Mouse (Mus musculus) left cerebral cortex, postnatal 14 days (tissue): Measurements from ENCODE around the gene Lin37. TPM values are rescaled to one million over a fixed set of nuclear protein-coding genes. Genes with fewer than 3 reads are reported as not detected.

Experiments
- DNase-seq, 2 experiments: peaks; one replicate each; pipeline ENCODE4 v3.0.0; 2021 to 2022; ENCODE audit warnings: low spot score in 2 of 2, mixed read lengths in 1 of 2
- intact Hi-C: fragments of 180-260 bp; cut with DNase I; formaldehyde crosslinking; loops from one replicate; pipeline ENCODE4 v1.15.1; 2025
- total RNA-seq, 2 experiments: library from RNA; stranded (reverse); gene quantifications; 2 replicates each; pipeline ENCODE4 v1.2.3; 2021

The Lin37 gene
- total RNA-seq, 2 experiments from 2014 or later, result 37.5 to 39.0 TPM

DNA sequence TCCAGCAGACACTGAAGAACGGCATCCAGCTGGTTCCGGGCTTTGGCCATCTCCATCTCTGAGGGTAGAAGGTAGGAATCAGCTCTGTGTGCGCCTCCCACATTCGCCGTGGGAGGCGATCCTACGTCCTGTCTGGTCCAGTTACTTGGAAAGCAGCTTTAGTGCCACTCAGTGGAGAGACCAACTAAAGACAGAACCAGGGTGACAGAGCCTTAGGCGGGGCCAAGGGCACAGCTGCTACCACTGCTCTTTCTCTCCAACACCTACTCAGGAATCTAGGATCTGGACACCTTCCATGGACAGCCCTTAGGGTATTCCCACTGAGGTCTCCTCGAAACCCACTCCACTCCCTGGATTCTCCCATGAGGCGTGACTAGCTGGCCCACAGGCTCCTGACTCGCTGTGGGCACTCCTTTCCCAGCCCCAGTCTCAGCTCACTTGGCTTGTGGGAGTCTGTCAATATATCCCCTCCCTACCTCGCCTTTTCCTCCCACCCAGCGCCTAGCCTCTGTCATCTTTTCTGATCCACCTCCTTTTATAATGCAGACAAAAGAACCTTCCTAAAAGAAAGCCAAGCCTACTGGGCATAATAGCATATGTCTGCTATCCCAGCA lies 1.6 kb downstream of the Lin37 start:
- intact Hi-C loops, result no loop called here

DNA sequence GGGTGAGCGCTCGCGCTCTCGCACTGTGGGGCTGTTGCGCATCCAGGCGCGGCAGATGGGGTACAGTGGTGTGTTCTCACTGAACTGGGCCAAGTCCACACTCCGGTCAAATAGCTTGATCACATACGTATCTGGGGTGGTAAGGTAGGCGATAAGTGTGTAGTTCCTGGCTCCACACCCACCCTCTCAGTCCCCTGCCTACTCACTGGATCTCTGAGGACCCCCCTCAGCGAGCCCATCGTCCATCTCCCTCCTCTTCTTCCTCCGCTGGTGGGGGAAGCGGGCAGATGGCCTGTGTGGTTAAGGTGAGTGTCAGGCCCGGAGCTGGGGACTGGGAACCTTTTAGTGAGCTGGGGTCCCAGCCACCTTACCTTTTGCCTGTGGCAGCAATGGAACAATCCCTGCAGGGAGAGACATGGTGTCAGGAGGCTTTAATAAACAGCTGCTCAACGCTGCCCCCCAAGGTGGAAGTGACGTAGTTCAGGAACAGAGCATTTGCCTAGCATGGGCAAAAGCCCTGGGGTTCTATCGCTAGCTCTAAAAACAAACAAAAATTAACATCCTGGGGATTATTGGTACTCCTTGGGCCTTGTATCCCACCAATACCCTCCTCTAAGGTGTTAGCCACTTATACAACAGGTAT lies 2.6 kb downstream of the Lin37 start:
- intact Hi-C loops, result no loop called here
- DNase-seq, result no peak

More for the DNA sequence above, 1.6 kb downstream of the Lin37 start:
- DNase-seq, result no peak

DNA sequence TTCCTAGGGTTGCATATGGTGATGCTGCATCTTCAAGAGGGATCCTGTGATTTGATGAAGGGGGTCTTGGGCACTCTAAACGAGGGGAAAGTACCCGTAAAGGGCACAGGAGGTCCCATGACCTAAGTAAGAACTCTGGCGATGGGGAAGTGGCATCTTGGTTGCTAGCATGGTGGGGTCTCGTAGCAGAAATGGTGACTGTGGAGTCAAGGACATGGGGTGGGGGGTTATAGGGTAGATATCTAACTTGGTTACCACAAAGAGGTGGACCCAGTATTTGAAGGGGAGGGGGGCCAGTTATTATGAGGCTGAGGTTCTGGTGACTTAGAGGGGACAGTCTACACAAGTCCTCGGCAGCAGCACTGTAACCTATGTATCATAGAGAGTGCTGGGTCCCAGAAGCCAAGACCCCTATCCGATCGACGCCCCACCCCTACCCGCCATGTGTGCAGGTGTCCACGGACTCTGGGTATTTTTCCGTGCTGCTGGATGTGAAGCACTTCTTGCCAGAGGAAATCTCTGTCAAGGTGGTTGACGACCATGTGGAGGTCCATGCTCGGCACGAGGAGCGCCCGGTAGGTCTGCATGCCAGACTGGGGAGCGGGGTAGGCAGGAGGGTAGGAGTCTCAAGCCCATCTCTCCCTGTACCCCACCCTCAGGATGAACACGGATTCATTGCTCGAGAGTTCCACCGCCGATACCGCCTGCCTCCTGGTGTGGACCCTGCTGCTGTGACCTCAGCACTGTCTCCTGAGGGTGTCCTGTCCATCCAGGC lies 5.6 kb downstream of the Lin37 start:
- no peak for DNase-seq
- intact Hi-C loops, result loop anchor here (5.0 kb wide), 1 partner anchor 62 kb away; the partner anchor contains the start of gene Prodh2

DNA sequence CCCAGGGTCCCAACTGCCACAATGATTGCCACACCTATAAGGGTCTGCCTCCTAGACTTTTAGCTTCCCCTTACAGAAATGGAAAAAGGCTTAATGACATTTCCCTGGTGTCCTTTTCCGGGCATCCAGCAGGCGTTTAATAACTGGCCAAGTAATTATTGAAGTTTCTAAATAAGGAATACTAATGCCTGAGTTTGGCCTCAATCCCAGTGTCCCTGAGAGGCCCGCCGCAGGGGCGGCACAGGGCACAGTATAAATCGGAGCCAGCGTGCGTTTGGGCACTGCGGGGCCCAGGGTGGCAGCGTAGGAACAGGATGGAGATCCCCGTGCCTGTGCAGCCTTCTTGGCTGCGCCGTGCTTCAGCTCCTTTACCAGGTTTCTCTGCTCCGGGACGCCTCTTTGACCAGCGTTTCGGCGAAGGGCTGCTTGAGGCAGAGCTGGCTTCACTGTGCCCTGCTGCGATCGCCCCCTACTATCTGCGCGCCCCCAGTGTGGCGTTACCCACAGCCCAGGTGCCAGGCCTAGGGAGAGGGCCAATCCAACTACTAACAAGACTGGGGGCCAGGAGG lies 6.5 kb downstream of the Lin37 start:
- intact Hi-C loops, result loop anchor here (5.0 kb wide), 1 partner anchor 61 kb away; the partner anchor contains the start of gene Prodh2
- DNase-seq, result no peak

DNA sequence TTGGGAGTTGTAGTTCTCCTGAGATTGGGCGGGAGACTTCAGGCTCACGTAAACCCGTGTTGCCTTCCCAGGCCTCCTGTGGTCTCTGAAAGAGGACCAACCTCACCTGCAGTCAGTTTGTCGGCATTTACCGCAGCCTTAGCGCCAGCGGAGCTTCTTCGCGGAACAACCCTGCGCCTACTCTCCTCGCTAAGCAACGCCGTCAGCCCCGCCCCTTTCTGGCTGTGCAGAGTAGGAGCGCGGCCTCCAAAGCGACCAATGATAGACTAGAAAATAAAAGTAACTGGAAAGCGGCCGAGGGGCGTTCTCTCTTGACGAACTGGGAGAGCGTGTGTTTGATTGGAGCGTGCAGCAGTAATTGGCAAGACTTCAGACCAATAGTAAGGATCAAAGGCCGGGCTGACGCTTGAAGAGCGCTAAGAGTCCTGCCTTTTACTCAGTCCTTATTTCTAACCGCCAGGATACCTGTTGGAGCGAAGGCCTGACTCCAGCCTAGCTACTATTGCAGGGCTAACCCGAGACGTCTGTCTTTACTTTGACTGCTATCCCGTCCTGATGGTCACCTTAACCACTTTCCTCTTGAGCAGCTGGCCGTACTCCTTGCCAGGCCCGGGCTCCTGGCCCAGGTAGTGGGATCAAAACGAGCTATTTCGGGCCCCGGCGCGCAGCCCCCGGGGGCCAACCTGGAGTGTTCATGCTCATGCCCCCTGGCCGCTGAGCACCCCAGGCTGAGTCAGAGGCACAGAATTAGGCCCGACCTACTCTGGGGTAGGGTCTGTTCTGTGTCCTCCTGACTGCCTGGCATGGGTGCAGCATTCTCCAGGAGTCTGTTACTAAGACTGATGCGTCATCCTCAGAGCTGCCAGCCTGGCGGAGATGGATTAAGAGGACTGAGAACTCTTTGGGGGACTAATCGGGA lies 7.3 kb downstream of the Lin37 start, which contains the start of the genes Hspb6 and Proser3:
TSS of gene Hspb6 (plus strand) at position 77 of the 919 bp plus-strand sequence.
TSS of gene Proser3 (minus strand) at position 198 of the 919 bp plus-strand sequence.
- intact Hi-C loops, result loop anchor here (5.0 kb wide), 1 partner anchor 60 kb away; the partner anchor contains the start of gene Prodh2

DNA sequence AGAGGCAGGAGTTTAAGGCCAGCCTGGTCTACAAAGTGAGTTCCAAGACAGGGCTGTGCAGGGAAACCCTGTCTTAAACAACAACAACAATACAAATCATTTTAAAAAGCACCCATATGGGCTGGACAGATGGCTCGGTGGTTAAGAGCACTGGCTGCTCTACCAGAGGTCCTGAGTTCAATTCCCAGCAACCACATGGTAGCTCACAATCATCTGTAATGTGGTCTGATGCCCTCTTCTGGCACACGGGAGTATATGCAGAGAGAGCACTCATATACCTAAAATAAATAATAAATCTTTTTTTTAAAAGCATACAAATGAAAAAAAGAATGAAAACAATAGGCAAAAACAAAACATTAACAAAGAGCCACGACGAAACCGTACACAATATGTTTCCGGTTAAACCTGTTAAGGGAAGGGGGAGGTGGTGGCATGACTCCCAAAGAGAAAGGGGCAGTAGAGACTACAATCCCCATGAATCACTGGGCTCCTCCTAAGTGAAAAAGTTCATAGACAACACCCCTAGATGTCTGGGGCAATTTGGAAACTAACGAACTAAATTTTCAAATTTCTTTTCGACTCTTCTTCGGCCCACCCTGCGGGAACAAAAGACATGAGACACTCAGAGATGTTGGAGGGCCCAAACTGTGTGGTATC lies 8.1 kb downstream of the Lin37 start:
- DNase-seq, result no peak
- intact Hi-C loops, result loop anchor here (5.0 kb wide), 1 partner anchor 59 kb away; the partner anchor contains the start of gene Prodh2

More for the DNA sequence above, 7.3 kb downstream of the Lin37 start, which contains the start of the genes Hspb6 and Proser3:
- DNase-seq, result peak; percentile 97 to 99

DNA sequence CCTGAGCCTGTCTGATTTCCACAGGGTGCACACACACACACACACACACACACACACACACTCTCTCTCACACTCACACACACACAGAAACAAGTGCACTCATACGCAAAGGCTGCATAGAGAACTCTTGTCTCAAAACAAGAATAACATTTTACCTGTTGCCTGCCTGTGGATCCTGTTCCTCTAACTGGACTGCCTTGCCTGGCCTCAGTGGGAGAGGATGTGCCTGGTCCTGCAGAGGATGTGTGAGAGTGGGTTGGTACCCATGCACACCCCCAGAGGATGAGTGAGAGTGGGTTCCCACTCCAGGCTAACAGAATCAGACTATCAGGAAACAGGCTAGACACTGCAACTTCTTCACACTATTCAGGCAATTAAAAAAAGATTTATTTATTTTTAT lies 9.0 kb downstream of the Lin37 start:
- intact Hi-C loops, result loop anchor here (5.0 kb wide), 1 partner anchor 58 kb away; the partner anchor contains the start of gene Prodh2
- no peak for DNase-seq

DNA sequence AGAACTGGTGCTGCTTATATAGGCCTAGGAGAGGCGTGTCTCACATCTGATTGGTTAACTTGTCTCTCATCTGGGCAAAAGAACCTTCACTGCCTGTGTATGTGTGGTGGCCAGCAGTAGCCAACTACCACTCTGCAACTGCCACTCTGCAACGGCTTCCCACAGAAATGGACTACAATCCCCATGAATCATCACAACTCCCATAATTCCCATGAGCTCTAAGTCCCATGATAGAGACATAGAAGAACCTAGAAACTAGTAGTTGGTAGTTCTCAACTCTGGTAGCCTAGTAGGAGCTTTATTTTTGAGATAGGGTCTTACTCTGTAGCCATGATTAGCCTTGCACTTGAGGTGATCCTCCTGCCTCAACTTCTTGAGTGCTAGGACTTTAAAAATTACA lies 9.8 kb downstream of the Lin37 start:
- DNase-seq, result no peak
- intact Hi-C loops, result loop anchor here (5.0 kb wide), 1 partner anchor 58 kb away; the partner anchor contains the start of gene Prodh2

DNA sequence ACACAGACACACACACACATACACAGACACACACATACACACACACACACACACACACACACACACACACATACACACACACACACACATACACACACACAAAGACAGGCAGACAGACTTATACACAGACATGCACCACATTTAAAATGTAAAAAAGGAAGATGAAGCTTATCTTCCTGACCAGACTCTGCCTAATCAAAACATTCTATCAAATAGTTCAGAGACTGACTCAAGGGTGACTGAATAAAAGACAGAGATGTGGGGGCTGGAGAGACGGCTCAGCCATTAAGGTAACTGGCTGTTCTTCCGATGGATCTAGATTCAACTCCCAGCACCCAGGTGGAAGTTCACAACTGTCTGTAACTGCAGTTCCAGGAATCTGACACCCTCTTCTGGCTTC lies 15.3 kb downstream of the Lin37 start:
- intact Hi-C loops, result no loop called here
- no peak for DNase-seq

DNA sequence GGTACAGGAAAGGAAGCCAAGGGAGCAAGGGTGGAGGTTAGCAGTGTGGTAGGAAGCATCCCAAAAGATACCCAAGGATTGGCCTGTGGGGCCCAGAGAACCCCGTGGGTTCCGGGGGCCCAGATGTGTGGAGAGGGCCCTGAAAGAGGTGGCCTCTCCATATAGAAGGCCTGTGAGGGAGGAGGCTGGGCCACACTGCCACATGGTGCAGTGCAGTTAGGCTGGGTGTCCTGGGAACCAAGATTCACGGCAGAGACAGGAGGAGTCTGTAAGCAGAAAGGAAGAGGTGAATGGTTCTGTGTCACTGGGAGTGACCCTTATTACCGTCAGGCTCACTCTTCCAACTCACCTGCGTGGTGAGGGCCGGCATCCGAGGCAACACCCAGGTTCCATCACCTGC lies 19.1 kb downstream of the Lin37 start:
- no peak for DNase-seq
- intact Hi-C loops, result no loop called here

DNA sequence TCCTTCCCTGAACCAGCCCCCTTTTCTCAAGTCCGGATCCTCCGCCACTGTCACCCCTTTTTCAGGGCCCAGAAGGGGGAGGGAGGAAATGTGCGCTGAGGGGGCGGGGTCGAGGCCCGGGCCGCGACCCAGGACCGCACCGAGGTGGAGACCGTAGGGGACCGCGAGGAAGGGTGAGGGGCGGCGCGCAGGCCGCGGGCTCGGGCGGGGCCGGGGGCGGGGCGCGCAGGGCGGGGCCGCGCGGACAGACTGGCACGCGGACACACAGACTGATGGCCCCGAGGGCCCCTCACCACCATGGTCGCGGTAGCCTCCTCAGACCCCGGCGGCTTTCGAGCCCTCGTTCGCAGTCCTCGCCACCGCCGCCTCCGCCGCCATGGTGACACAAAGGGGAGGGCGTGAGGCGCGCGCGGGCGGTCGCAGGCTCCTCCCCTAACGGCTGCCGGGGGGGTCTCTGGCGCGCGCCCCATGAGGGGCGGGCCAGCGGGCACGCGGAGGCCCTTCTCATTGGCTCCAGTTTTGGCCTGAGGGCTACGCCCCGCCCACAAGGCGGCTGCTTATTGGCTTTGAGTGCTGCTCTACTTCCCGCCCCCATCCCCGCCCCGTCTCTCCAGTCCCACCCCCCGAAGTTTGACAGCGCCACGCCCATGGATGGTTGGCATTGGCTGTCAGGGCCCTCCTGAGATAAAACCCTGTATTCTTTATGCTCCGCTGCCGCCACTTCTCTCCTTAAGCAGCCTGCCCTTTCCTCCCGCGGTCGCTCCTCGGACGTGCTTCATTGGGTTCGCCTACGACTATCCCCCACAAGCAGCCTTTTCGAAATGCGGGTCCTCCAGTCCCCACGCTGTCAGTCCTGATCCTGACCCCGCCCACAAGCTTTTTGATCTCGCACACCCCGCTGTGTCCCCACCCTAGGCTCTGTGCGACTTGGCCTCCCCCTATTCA lies 24.7 kb downstream of the Lin37 start, which contains the start of gene Arhgap33:
TSS of gene Arhgap33 (minus strand) at position 428 of the 945 bp plus-strand sequence.
- intact Hi-C loops, result no loop called here
- DNase-seq, result peak; percentile 97 to 98

DNA sequence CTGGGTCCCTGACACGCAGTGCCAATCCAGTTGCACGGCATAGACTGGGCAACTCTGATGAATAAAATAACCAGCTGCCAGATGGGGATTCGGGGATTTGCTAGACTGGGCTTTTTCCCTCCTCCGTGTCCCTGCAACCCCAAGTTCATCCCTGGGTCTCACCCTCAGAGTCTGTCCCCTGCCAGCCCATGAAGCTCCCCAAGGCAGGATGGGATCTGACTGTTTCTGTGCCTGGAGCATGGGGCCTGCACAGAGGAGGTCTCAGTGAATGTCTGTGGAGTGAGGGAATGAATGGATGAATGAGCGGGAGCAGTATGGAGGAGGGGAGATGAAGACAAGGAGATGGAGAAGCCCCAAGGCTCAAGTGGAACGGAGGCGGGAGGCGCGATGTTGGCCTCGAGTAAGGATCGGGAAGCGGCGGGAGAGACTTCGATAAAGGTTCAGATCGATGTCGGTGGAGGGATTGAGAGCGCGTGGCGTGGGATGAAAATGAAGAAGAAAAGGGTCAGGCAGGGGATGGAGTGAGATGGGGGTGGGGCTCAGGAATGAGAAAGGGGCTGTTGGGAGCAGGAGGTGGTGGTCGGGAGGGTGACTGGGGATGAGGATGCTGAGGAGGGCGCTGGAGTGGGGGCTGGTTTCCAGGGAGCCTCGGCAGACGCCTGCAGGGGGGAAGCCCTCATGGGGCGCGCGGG lies 25.6 kb downstream of the Lin37 start:
- DNase-seq, result peak in 1 of 2 experiments; percentile 50
- intact Hi-C loops, result no loop called here

DNA sequence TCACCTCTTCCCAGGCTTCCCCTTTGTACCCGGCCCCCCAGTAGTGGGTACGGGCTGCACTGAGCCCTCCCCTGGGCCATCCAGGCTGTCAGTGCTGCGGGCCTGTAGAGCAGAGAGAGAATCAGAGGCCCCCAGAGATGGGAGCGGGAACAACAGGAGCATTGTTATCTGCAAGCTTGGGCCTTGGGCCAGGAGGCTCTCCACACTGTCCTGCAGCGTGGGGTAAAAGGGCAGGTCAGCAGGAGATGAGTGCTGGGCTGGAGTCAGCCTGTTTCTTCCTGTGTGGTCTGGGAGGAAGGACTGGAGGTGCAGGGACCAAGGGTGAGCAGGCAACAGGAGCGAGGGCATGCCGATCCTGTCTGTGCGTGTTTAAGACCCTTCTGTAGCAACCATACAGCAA lies 26.7 kb downstream of the Lin37 start:
- intact Hi-C loops, result no loop called here
- DNase-seq, result no peak

DNA sequence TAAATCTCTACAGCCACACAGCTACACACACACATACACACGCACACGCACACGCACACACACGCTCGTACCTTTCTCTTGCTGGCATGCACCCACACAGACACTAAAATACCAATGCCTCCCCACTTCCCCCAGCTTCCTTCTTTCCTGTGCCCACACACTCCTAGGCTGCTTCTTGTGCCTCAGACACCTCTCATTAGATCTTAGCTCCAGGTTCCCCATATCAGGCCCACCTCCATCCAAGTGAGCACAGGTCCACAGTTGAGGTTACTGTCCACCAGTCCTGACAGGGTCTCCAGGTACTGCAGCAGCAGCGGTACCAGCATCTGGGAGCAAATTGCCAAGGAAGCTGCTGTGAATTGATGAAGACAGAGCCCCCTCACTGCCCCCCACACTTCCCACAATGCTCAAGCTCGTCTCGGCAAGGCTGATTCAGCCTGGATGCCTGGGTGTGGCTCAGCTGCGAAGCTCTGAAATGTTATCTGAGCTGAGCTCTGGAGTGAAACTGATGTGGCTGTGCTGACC lies 28.3 kb downstream of the Lin37 start:
- intact Hi-C loops, result no loop called here

DNA sequence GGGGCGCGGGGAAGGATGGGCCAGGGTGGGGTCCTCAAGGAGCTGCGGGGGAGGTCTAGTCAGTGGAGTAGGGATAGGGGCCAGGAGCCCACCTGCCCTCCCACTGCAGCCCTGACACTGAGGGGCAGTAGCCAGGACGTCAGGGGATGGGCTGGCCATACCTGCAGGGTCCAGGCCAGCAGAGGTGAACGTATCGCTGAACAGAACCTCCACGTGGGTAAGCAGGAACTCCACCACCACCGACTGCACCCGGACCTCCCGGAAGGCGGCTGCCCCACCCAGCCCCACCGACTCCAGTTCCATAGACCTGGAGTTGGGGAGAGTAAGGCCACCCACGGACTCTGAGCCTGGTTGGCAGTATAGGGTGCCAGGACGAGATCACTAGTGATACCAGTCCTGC lies 32.7 kb downstream of the Lin37 start:
- no peak for DNase-seq

More for the DNA sequence above, 28.3 kb downstream of the Lin37 start:
- peak; percentile 74 to 90 for DNase-seq

DNA sequence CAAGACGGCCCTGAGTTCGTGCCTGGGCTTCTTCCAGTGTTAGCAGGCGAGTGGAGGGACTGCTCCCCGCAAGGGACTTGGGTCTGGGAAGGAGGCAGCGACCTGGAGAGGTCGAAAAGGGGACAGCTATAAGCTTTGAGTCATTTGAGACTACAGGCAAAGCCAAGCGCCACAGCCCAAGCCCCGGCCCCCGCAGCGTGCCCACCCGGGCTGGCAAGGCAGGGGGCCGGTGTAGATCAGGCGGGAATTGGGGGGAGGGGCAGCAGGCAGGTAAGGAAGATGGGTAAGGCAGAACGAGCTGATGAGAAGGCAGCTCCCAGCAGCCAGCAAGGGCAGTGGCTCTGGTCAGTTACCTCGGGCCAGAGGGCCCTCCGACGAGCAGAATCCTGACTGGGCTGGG lies 33.2 kb downstream of the Lin37 start:
- intact Hi-C loops, result no loop called here
- no peak for DNase-seq

More for the DNA sequence above, 32.7 kb downstream of the Lin37 start:
- intact Hi-C loops, result no loop called here
